Mouse (Mus musculus): ENCODE data around the gene Nbea. TPM values are rescaled to one million over a fixed set of nuclear protein-coding genes. Genes with fewer than 3 reads are reported as not detected.
"Not testable (repeated sequence)": the region's sequence is repeated elsewhere in the genome, so short reads cannot be mapped to it uniquely, and the experiment has no call there.

Nbea gene
- polyA plus RNA-seq, 1 experiment, result 1.8 TPM

GRCm38 (mm10) chr3:56000259-56000658 lies 183.2 kb downstream of the Nbea start:
- Histone ChIP-seq H3K36me3 (ENCODE audit: control insufficient read depth, insufficient read depth, low read length) (no peaks in the 10 kb centered on the region), H3K4me1 (replicated peaks; ENCODE audit: control insufficient read depth, insufficient read depth, low read length) (no peaks in the 10 kb centered on the region), H3K27me3 (ENCODE audit: control insufficient read depth, insufficient read depth, low read length) (no peaks in the 10 kb centered on the region), H3K27ac (ENCODE audit: control insufficient read depth, insufficient read depth, low read length) (no peak overlapping the region), H3K4me3 (ENCODE audit: control insufficient read depth, insufficient read depth, low read length) (no peak overlapping the region)
- DNase-seq, result no peak
- 0% methylated on average over 1 of the region's 1 CpGs for WGBS
- TF ChIP-seq CTCF (IDR thresholded peaks at IDR 0.05; ENCODE audit: borderline replicate concordance, control insufficient read depth, extremely low read depth, insufficient read depth, low read length, poor library complexity), result no peak
- no peak for TF ChIP-seq POLR2A (IDR thresholded peaks at IDR 0.05; ENCODE audit: control insufficient read depth, extremely low read depth, insufficient read depth, low read length, poor library complexity)

GRCm38 (mm10) chr3:55978361-55978760 lies 205.1 kb downstream of the Nbea start:
- Histone ChIP-seq H3K36me3 (ENCODE audit: control insufficient read depth, insufficient read depth, low read length) (no peaks in the 10 kb centered on the region), H3K27ac (ENCODE audit: control insufficient read depth, insufficient read depth, low read length) (no peak overlapping the region), H3K4me1 (replicated peaks; ENCODE audit: control insufficient read depth, insufficient read depth, low read length) (no peaks in the 10 kb centered on the region), H3K4me3 (ENCODE audit: control insufficient read depth, insufficient read depth, low read length) (no peak overlapping the region), H3K27me3 (ENCODE audit: control insufficient read depth, insufficient read depth, low read length) (no peaks in the 10 kb centered on the region)
- no peak for TF ChIP-seq CTCF (IDR thresholded peaks at IDR 0.05; ENCODE audit: borderline replicate concordance, control insufficient read depth, extremely low read depth, insufficient read depth, low read length, poor library complexity)
- TF ChIP-seq POLR2A (IDR thresholded peaks at IDR 0.05; ENCODE audit: control insufficient read depth, extremely low read depth, insufficient read depth, low read length, poor library complexity), result no peak
- no peak for DNase-seq
- WGBS, result 89% methylated on average over 2 of the region's 2 CpGs

- WGBS, result 97% methylated on average over 14 of the region's 14 CpGs
- H3K4me1 ChIP-seq (replicated peaks; ENCODE audit: control insufficient read depth, insufficient read depth, low read length); DNase-seq; H3K4me3 ChIP-seq (ENCODE audit: control insufficient read depth, insufficient read depth, low read length); H3K27me3 ChIP-seq (ENCODE audit: control insufficient read depth, insufficient read depth, low read length); H3K27ac ChIP-seq (ENCODE audit: control insufficient read depth, insufficient read depth, low read length); H3K36me3 ChIP-seq (ENCODE audit: control insufficient read depth, insufficient read depth, low read length): not testable (repeated sequence)
Observed at GRCm38 (mm10) chr3:55976986-55977385, 206.5 kb downstream of the Nbea start.

GRCm38 (mm10) chr3:55965723-55966156 lies 217.8 kb downstream of the Nbea start:
- 92% methylated on average over 10 of the region's 10 CpGs for WGBS
- no peak for DNase-seq
- H3K4me3 ChIP-seq (ENCODE audit: control insufficient read depth, insufficient read depth, low read length), result no peak overlapping the region
- no peaks in the 10 kb centered on the region for H3K27me3 ChIP-seq (ENCODE audit: control insufficient read depth, insufficient read depth, low read length)
- TF ChIP-seq POLR2A (IDR thresholded peaks at IDR 0.05; ENCODE audit: control insufficient read depth, extremely low read depth, insufficient read depth, low read length, poor library complexity) (no peak), CTCF (IDR thresholded peaks at IDR 0.05; ENCODE audit: borderline replicate concordance, control insufficient read depth, extremely low read depth, insufficient read depth, low read length, poor library complexity) (no peak)
- H3K27ac ChIP-seq (ENCODE audit: control insufficient read depth, insufficient read depth, low read length), result no peak overlapping the region
- no peaks in the 10 kb centered on the region for H3K4me1 ChIP-seq (replicated peaks; ENCODE audit: control insufficient read depth, insufficient read depth, low read length)
- H3K36me3 ChIP-seq (ENCODE audit: control insufficient read depth, insufficient read depth, low read length), result no peaks in the 10 kb centered on the region

- Histone ChIP-seq H3K27me3 (ENCODE audit: control insufficient read depth, insufficient read depth, low read length) (no peaks in the 10 kb centered on the region), H3K36me3 (ENCODE audit: control insufficient read depth, insufficient read depth, low read length) (no peaks in the 10 kb centered on the region), H3K4me3 (ENCODE audit: control insufficient read depth, insufficient read depth, low read length) (no peak overlapping the region), H3K4me1 (replicated peaks; ENCODE audit: control insufficient read depth, insufficient read depth, low read length) (no peaks in the 10 kb centered on the region), H3K27ac (ENCODE audit: control insufficient read depth, insufficient read depth, low read length) (no peak overlapping the region)
- TF ChIP-seq POLR2A (IDR thresholded peaks at IDR 0.05; ENCODE audit: control insufficient read depth, extremely low read depth, insufficient read depth, low read length, poor library complexity) (no peak), CTCF (IDR thresholded peaks at IDR 0.05; ENCODE audit: borderline replicate concordance, control insufficient read depth, extremely low read depth, insufficient read depth, low read length, poor library complexity) (no peak)
- WGBS, result 93% methylated on average over 8 of the region's 8 CpGs
- DNase-seq, result no peak
Observed at GRCm38 (mm10) chr3:55963032-55963431, 220.5 kb downstream of the Nbea start.

GRCm38 (mm10) chr3:55949994-55950393 lies 233.5 kb downstream of the Nbea start:
- no peak for TF ChIP-seq POLR2A (IDR thresholded peaks at IDR 0.05; ENCODE audit: control insufficient read depth, extremely low read depth, insufficient read depth, low read length, poor library complexity)
- no peak for TF ChIP-seq CTCF (IDR thresholded peaks at IDR 0.05; ENCODE audit: borderline replicate concordance, control insufficient read depth, extremely low read depth, insufficient read depth, low read length, poor library complexity)
- Histone ChIP-seq H3K36me3 (ENCODE audit: control insufficient read depth, insufficient read depth, low read length) (no peaks in the 10 kb centered on the region), H3K4me1 (replicated peaks; ENCODE audit: control insufficient read depth, insufficient read depth, low read length) (no peaks in the 10 kb centered on the region), H3K27ac (ENCODE audit: control insufficient read depth, insufficient read depth, low read length) (no peak overlapping the region), H3K4me3 (ENCODE audit: control insufficient read depth, insufficient read depth, low read length) (no peak overlapping the region), H3K27me3 (ENCODE audit: control insufficient read depth, insufficient read depth, low read length) (no peaks in the 10 kb centered on the region)
- DNase-seq, result no peak
- whole genome bisulfite sequencing, result 96% methylated on average over 5 of the region's 5 CpGs

GRCm38 (mm10) chr3:55949148-55949547 lies 234.4 kb downstream of the Nbea start:
- H3K27ac ChIP-seq (ENCODE audit: control insufficient read depth, insufficient read depth, low read length), result no peak overlapping the region
- H3K36me3 ChIP-seq (ENCODE audit: control insufficient read depth, insufficient read depth, low read length), result no peaks in the 10 kb centered on the region
- DNase-seq, result no peak
- TF ChIP-seq POLR2A (IDR thresholded peaks at IDR 0.05; ENCODE audit: control insufficient read depth, extremely low read depth, insufficient read depth, low read length, poor library complexity), result no peak
- TF ChIP-seq CTCF (IDR thresholded peaks at IDR 0.05; ENCODE audit: borderline replicate concordance, control insufficient read depth, extremely low read depth, insufficient read depth, low read length, poor library complexity), result no peak
- no peaks in the 10 kb centered on the region for H3K27me3 ChIP-seq (ENCODE audit: control insufficient read depth, insufficient read depth, low read length)
- no peak overlapping the region for H3K4me3 ChIP-seq (ENCODE audit: control insufficient read depth, insufficient read depth, low read length)
- WGBS, result 88% methylated on average over 2 of the region's 2 CpGs
- no peaks in the 10 kb centered on the region for H3K4me1 ChIP-seq (replicated peaks; ENCODE audit: control insufficient read depth, insufficient read depth, low read length)
